Mouse (Mus musculus) MEL (cell line): ENCODE measurements around the gene Gdpd3. TPM values are rescaled to one million over a fixed set of nuclear protein-coding genes. Genes with fewer than 3 reads are reported as not detected.

Experiments
- DNase-seq: peaks from one replicate; pipeline ENCODE4 v3.0.0; 2011; ENCODE audit warnings: low read depth, low spot score
- H3K27ac ChIP-seq: 2 replicates; pipeline ENCODE4 v1.5.1; 2012; ENCODE audit warnings: low read depth, mild to moderate bottlenecking, control low read depth, low read length, moderate library complexity; ENCODE audit not compliant: control insufficient read depth
- H3K27me3 ChIP-seq, 2 experiments: fragments of 150-350 bp in 1 of 2; sonication (generic) in 1 of 2; 2 replicates each; pipeline ENCODE4 v1.6.1; 2012; ENCODE audit warnings: low read length in 2 of 2, mild to moderate bottlenecking in 2 of 2, improper control_type of control experiment in 1 of 2, moderate library complexity in 1 of 2; ENCODE audit not compliant: insufficient read depth in 2 of 2, control insufficient read depth in 1 of 2
- H3K36me3 ChIP-seq, 2 experiments: 2 replicates each; pipeline ENCODE4 v1.6.1; 2012 to 2014; ENCODE audit warnings: low read length in 2 of 2, improper control_type of control experiment in 1 of 2, inconsistent platforms in 1 of 2, mild to moderate bottlenecking in 1 of 2; ENCODE audit not compliant: insufficient read depth in 2 of 2, control insufficient read depth in 1 of 2
- H3K4me1 ChIP-seq, 2 experiments: fragments of 150-350 bp in 1 of 2; sonication (generic) in 1 of 2; 2 replicates each; pipeline ENCODE4 v1.6.1; 2012; ENCODE audit warnings: low read length in 2 of 2, improper control_type of control experiment in 1 of 2, mild to moderate bottlenecking in 1 of 2; ENCODE audit not compliant: insufficient read depth in 2 of 2, control insufficient read depth in 1 of 2
- H3K4me3 ChIP-seq, 2 experiments: fragments of 150-350 bp in 1 of 2; sonication (generic) in 1 of 2; 2 replicates each; pipeline ENCODE4 v1.5.1; 2012; ENCODE audit warnings: low read depth in 2 of 2, low read length in 2 of 2, mild to moderate bottlenecking in 2 of 2, moderate library complexity in 2 of 2, control low read depth in 1 of 2, improper control_type of control experiment in 1 of 2; ENCODE audit not compliant: control insufficient read depth in 1 of 2, insufficient read depth in 1 of 2
- H3K79me2 ChIP-seq: 2 replicates; pipeline ENCODE4 v1.6.1; 2012; ENCODE audit warnings: mild to moderate bottlenecking, low read length, moderate library complexity; ENCODE audit not compliant: control insufficient read depth, poor library complexity, insufficient read depth
- H3K9ac ChIP-seq: 2 replicates; pipeline ENCODE4 v1.6.1; 2012; ENCODE audit warnings: low read depth, mild to moderate bottlenecking, control low read depth, low read length, moderate library complexity; ENCODE audit not compliant: control insufficient read depth, poor library complexity, severe bottlenecking
- H3K9me3 ChIP-seq: fragments of 150-350 bp; sonication (generic); replicated peaks from 2 replicates; pipeline ENCODE4 v1.6.1; 2012; ENCODE audit warnings: mild to moderate bottlenecking, low read length, improper control_type of control experiment, moderate library complexity; ENCODE audit not compliant: insufficient read depth
- E2F4 ChIP-seq: IDR thresholded peaks from 2 replicates; pipeline ENCODE4 v1.6.1; 2011; ENCODE audit warnings: low read depth, low read length, improper control_type of control experiment, borderline replicate concordance
- GABPA ChIP-seq: IDR thresholded peaks from 2 replicates; pipeline ENCODE4 v1.6.1; 2012; ENCODE audit warnings: low read depth, mild to moderate bottlenecking, inconsistent platforms, low read length, improper control_type of control experiment, moderate library complexity
- GATA1 ChIP-seq: IDR thresholded peaks from 2 replicates; pipeline ENCODE4 v1.6.1; 2011; ENCODE audit warnings: low read depth, low read length, improper control_type of control experiment
- MAFK ChIP-seq: IDR thresholded peaks from 2 replicates; pipeline ENCODE4 v1.6.1; 2011; ENCODE audit warnings: low read depth, mild to moderate bottlenecking, low read length, improper control_type of control experiment, borderline replicate concordance
- MAX ChIP-seq: IDR thresholded peaks from 2 replicates; pipeline ENCODE4 v1.6.1; 2011; ENCODE audit warnings: low read length, improper control_type of control experiment
- MAZ ChIP-seq: IDR thresholded peaks from 2 replicates; pipeline ENCODE4 v1.6.1; 2012; ENCODE audit warnings: low read depth, mild to moderate bottlenecking, inconsistent platforms, low read length, improper control_type of control experiment
- MEF2A ChIP-seq: IDR thresholded peaks from 2 replicates; pipeline ENCODE4 v1.6.1; 2014; ENCODE audit warnings: low read depth, mild to moderate bottlenecking, inconsistent platforms, low read length, improper control_type of control experiment; ENCODE audit not compliant: poor library complexity, insufficient replicate concordance, severe bottlenecking; ENCODE audit errors: extremely low read depth
- MXI1 ChIP-seq: IDR thresholded peaks from 2 replicates; pipeline ENCODE4 v1.6.1; 2011; ENCODE audit warnings: mild to moderate bottlenecking, low read depth, low read length, improper control_type of control experiment
- NELFE ChIP-seq: IDR thresholded peaks from 2 replicates; pipeline ENCODE4 v1.6.1; 2011; ENCODE audit warnings: low read depth, low read length, improper control_type of control experiment
- POLR2AphosphoS2 ChIP-seq: IDR thresholded peaks from 2 replicates; pipeline ENCODE4 v1.6.1; 2011; ENCODE audit warnings: low read length, improper control_type of control experiment
- RAD21 ChIP-seq: IDR thresholded peaks from 2 replicates; pipeline ENCODE4 v1.6.1; 2011; ENCODE audit warnings: mild to moderate bottlenecking, low read depth, low read length, improper control_type of control experiment
- RCOR1 ChIP-seq: IDR thresholded peaks from 2 replicates; pipeline ENCODE4 v1.6.1; 2012; ENCODE audit warnings: low read depth, mild to moderate bottlenecking, inconsistent platforms, low read length, improper control_type of control experiment
- SIN3A ChIP-seq: IDR thresholded peaks from 2 replicates; pipeline ENCODE4 v1.6.1; 2012; ENCODE audit warnings: low read length, improper control_type of control experiment, inconsistent platforms
- UBTF ChIP-seq: IDR thresholded peaks from 2 replicates; pipeline ENCODE4 v1.6.1; 2012; ENCODE audit warnings: low read depth, mild to moderate bottlenecking, inconsistent platforms, low read length, improper control_type of control experiment, moderate library complexity, borderline replicate concordance; ENCODE audit not compliant: insufficient read depth
- USF1 ChIP-seq: IDR thresholded peaks from 2 replicates; pipeline ENCODE4 v1.6.1; 2014; ENCODE audit warnings: low read depth, mild to moderate bottlenecking, inconsistent platforms, low read length, improper control_type of control experiment, moderate library complexity
- USF2 ChIP-seq, 2 experiments: IDR thresholded peaks; 2 replicates each; pipeline ENCODE4 v1.6.1; 2011 to 2012; ENCODE audit warnings: improper control_type of control experiment in 2 of 2, low read length in 2 of 2, borderline replicate concordance in 1 of 2, inconsistent platforms in 1 of 2, low read depth in 1 of 2, mild to moderate bottlenecking in 1 of 2; ENCODE audit not compliant: insufficient read depth in 1 of 2
- polyA plus RNA-seq, 2 experiments: library from polyadenylated mRNA; stranded (reverse) in 1 of 2; unstranded in 1 of 2; fragments of >175 nt in 1 of 2; fragments of >200 nt in 1 of 2; gene quantifications; 2 replicates each; pipeline versions ENCODE4 v1.2.1 to v1.2.4; 2012; ENCODE audit warnings: low replicate concordance in 2 of 2, low read depth in 1 of 2; ENCODE audit not compliant: insufficient read length in 2 of 2, insufficient read depth in 1 of 2, missing spikeins in 1 of 2
- total RNA-seq: library from RNA; depleted of rRNA; stranded (reverse); fragments of 300-350 nt; gene quantifications from 2 replicates; pipeline ENCODE4 v1.2.3, GENCODE M21; 2012

Gdpd3 gene
- total and polyA plus RNA-seq, 3 experiments, result 12.7 to 13.0 TPM; not detected in 1

GRCm38 (mm10) chr7:126822741-126823140, 56.6 kb downstream of the Gdpd3 start:
- no peaks in the 10 kb centered on the region for H3K9me3 ChIP-seq
- no peak overlapping the region for H3K27ac ChIP-seq
- TF ChIP-seq SIN3A (no peak), E2F4 (no peak), MAZ (no peak), GATA1 (no peak), UBTF (no peak), MAX (no peak), RAD21 (no peak), MXI1 (no peak), MAFK (no peak), RCOR1 (no peak), MEF2A (no peak), USF2 (IDR thresholded peaks at IDR 0.05; ENCODE audit: borderline replicate concordance in 1 of 2, insufficient read depth in 1 of 2, low read depth in 1 of 2, low read length in 2 of 2) (no peak), GABPA (no peak)

GRCm38 (mm10) chr7:126823202-126823711, 57.1 kb downstream of the Gdpd3 start:
- Histone ChIP-seq H3K9me3 (no peaks in the 10 kb centered on the region), H3K36me3 (no peaks in the 10 kb centered on the region), H3K27ac (no peak overlapping the region), H3K9ac (no peak overlapping the region), H3K4me1 (peaks cover 2 to 8% of the 10 kb centered on the region in 2 experiments; a peak in 2 of 4 replicates), H3K79me2 (no peaks in the 10 kb centered on the region), H3K4me3 (no peak overlapping the region), H3K27me3 (no peaks in the 10 kb centered on the region)
- DNase-seq, result no peak
- TF ChIP-seq NELFE, result no peak
- no peak for TF ChIP-seq USF1
- no peak for TF ChIP-seq POLR2AphosphoS2
- TF ChIP-seq MAX, result no peak

More at GRCm38 (mm10) chr7:126822741-126823140, 56.6 kb downstream of the Gdpd3 start:
- Histone ChIP-seq H3K9ac (no peak overlapping the region), H3K79me2 (no peaks in the 10 kb centered on the region), H3K4me1 (peaks cover 2 to 8% of the 10 kb centered on the region in 2 experiments; a peak in 2 of 4 replicates), H3K36me3 (no peaks in the 10 kb centered on the region), H3K4me3 (no peak overlapping the region), H3K27me3 (no peaks in the 10 kb centered on the region)
- DNase-seq, result no peak
